Mouse (Mus musculus) ZHBTc4 (cell line): ENCODE data around the gene Kif9.
A peak's percentile ranks its signal among the peaks of the same experiment; 100 is the strongest.

ENCODE experiments used
- DNase-seq: peaks from one replicate; pipeline ENCODE4 v3.0.0-alpha.2; 2011; ENCODE audit warnings: low read depth, low spot score

The Kif9 gene

GRCm38 (mm10) chr9:110529002-110529737 is 52.4 kb downstream of the Kif9 start:
- peak; percentile 95 for DNase-seq

- DNase-seq: no peak
Measured at GRCm38 (mm10) chr9:110530650-110531049, 53.9 kb downstream of the Kif9 start.

- no peak for DNase-seq
Measured at GRCm38 (mm10) chr9:110531151-110531791, 54.5 kb downstream of the Kif9 start.

- peak; percentile 98 for DNase-seq
Measured at GRCm38 (mm10) chr9:110531914-110532489, 55.2 kb downstream of the Kif9 start.

- peak; percentile 61 for DNase-seq
Measured at GRCm38 (mm10) chr9:110532538-110533291, 56.0 kb downstream of the Kif9 start, which contains the start of gene Setd2. Gene Setd2 (plus strand): TSS chr9:110532597.

GRCm38 (mm10) chr9:110533645-110534044 is 56.9 kb downstream of the Kif9 start:
- no peak for DNase-seq

DNA sequence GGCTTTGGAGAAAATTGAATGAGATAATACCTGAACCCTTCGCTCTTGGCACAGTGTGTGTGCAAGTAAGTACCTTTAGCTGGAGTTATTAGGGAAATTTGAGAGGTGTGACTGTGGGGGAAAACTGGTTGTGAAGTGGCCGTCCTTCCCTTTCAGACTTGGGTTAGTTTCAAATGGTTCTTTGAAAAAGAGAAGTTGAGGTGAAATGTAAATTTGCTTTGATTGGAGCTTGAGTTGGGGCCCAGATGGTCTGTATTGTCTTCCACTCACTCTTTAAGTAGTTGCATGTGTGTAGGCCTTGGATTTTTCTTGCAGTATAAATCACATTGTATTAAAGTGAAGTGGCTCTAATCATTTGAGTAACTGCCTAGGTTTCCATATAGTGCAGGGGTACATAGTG is 58.4 kb downstream of the Kif9 start:
- DNase-seq: peak; percentile 29

DNA sequence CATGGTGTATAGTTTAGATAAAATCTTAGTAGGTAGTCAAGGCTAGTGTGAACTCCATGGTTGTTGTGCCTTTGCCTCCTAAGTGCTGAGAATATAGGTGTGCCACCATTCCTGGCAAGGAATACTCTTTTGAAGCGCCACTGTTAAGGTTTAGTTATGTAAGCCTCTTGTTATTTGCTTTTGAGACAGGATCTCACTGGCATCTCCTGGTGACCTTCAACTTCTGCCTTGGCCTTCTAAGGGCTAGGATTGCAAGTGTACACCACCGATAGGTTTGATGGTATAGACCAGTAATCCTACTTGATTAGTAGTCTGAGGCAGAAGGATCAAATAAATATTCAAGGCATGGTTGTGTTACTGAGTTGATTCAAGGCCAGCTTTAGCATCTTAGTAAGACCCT is 59.9 kb downstream of the Kif9 start:
- no peak for DNase-seq

GRCm38 (mm10) chr9:110538511-110538910 is 61.8 kb downstream of the Kif9 start:
- no peak for DNase-seq

DNA sequence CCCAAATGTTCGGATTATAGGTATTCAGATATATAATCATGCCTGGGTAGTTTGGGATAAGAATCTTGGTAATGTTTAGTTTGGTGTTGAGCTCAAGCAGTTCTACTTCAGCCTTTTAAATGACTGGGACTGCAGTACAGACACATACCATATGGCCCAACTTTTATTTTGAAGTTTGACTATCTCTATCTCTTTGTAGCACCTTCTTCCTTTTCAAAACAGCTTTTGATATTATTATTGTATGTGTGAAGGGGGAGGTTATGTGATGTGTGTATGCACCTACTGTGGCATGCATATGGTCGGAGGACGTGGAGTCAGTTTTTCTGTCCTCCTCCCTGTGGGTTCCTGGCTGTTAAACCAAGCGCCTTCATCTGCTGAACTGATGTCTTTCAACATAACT is 65.2 kb downstream of the Kif9 start:
- DNase-seq: no peak

DNA sequence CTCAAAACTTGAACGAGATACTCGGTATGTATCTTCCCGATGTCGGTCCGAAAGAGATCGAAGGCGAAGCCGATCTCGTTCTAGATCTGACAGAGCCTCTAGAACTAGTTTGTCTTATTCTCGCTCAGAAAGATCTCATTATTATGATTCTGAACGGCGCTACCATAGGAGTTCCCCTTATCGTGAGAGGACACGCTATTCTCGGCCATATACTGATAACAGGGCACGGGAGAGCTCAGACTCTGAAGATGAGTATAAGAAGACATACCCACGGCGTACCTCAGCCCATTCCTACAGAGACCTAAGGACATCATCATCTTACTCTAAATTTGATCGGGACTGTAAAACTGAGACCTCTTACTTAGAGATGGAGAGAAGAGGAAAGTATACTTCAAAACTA is 71.5 kb downstream of the Kif9 start:
- DNase-seq: no peak

DNA sequence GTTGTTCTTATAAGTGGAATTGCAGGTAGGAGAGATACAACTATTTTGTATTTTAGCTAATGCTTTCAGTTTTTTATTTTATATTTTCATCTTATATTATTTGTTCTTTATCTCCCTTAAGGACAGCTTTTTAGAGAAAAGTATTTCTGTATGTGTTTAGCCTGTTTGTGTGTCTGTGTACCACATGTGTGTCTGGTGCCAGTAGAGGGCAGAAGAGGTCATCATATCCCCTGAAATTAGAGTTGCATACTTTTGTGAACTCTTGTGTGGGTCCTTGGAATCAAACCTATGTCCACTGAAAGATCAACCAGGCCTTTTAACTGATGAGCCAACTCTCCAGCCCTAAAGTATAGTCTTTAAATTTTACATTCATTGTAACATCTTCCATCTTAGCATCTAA is 91.6 kb downstream of the Kif9 start:
- peak; percentile 9 for DNase-seq
